Mouse (Mus musculus): Measurements from ENCODE around the gene Elmo3.

Gene Elmo3

DNA sequence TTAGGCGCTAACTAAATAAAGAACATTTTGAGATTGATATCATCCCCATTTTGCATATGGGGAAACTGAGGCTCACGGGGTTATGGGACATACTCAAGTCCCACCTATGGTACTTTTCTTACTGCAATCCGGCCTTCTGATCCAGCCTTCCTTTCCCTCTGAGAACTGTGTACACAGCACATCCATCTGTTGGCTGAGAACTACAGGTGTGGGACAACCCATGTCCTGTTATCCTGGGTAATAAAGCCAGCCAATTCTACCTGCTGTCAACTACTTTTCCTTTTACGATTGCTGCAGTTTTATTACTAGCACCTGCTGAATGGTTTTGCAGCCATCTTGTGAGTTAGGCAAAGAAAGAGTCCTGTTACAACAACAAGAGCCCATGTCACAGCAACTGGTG, 49.1 kb downstream of the Elmo3 start:
- WGBS, result 95% methylated on average over 4 of the region's 4 CpGs

DNA sequence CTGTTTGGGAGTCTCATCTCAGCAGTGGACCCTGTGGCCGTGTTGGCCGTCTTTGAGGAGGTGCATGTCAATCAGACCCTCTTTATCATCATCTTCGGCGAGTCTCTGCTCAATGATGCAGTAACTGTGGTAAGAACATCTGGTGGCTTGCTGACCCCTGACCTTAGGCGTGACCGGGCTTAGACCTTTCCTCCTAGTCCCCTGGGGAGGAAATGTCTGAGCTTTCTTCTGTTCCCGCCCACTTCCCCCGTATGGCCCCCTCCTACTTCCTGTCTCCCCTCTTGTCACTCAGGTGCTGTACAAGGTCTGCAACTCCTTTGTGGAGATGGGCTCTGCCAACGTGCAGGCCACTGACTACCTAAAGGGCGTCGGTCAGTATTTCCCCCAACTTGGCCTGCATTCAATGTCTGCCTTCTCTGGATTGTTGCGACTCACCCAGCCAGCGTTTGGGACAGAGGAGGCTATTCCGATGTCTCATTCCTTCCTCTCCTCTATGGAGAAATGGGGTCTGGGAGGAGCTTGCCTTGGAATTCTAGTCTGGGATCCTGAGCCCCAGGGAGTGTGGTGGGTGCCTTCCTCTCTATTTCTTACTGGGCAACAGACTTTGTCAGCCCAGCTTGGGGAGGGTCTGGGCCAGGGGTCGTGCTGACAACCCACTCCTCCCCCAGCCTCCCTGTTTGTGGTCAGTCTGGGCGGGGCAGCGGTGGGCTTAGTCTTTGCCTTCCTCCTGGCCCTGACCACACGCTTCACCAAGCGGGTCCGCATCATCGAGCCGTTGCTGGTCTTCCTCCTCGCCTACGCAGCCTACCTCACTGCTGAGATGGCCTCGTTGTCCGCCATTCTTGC, 50.0 kb downstream of the Elmo3 start:
- 84% methylated on average over 26 of the region's 26 CpGs for WGBS

DNA sequence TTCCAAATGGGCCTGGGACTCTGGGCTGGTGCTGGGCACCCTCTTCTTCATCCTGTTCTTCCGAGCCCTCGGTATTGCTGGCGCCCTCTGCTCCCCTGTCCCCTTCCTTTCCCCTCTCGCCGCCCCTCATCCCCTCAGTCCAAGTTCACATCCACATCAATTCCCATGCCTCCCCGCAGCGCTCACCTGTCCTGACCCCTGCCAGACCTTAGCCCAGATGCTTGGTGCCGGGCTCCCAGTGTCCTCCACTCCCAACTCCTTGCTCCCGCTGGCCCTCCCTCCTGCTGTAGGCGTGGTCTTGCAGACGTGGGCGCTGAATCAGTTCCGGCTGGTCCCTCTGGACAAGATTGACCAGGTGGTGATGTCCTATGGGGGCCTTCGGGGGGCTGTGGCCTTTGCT, 51.3 kb downstream of the Elmo3 start:
- WGBS, result 91% methylated on average over 14 of the region's 14 CpGs

DNA sequence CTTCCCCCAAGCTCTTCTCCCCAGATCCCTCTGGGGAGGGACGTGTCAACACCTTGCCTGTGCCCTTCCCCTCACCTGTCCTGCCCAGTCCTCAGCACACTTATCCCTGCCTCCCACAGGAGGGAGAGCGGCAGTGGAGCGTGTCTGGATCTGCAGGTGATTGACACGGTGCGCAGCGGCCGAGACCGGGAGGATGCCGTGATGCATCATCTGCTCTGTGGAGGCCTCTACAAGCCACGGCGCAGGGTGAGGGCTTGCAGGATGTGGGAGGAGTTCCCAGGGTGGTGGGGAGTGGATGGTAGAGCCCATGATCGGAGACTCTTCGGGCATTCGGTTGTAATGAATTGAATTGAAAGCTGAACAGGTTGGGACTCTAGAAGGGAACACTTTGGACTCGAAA, 53.8 kb downstream of the Elmo3 start:
- 89% methylated on average over 15 of the region's 15 CpGs for WGBS

DNA sequence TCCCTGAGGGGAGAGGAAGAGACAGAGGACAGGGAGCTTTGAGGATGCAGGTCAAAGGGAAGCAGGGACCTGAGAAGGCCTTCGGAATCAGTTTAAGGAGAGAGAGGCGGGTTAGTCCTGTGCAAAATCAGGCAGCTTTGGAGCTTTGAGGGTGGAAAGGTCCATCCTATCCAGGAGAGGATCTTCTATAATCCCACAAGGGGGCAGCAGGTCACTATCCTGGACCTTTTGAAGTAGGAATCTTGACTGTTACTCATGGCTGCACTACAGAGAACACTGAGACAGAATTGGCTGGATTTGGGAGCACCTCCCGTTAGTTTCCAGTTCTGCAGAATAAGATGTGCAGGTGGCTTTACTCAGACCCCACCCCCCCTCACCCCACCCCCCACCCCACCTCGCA, 54.2 kb downstream of the Elmo3 start:
- WGBS, result 58% methylated on average over 4 of the region's 4 CpGs

Measured in cerebral cortex, adult 2 months (tissue).